1 mouse cellular context compared by ENCODE assay signal in the genomic region with DNA sequence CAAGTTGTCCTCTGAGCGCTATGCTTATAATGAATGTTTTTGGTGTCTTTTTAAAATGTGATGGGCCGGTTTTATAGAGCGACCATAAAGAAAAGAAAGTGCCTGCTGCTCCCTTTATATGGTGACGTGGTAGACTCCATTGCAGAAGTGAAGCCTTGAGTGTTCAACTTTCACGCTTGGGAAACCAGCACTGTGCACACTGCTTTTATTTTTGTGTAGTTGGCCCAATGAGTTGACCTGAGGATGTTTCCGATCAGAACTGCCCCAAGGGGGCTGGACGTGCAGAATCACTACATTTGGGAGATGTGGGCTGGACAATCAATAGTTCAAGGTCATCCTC.
TF ChIP-seq lines count a peak whose summit lies in the region.

No protein-coding gene starts in this region.

TF ChIP-seq in CH12.LX, 34 proteins besides CTCF, POLR2A, EP300 and RAD21 (continued from another document):
- no peak for TF ChIP-seq USF1 (IDR thresholded peaks at IDR 0.05; ENCODE audit: low read depth, low read length)
- TF ChIP-seq CHD2 (IDR thresholded peaks at IDR 0.05; ENCODE audit: low read length) = no peak
- no peak for TF ChIP-seq RCOR1 (conservative IDR thresholded peaks at IDR 0.05; ENCODE audit: low read depth, low read length)
- no peak for TF ChIP-seq MAFK (IDR thresholded peaks at IDR 0.05; ENCODE audit: insufficient replicate concordance, low read length)
- no peak for TF ChIP-seq GABPA (IDR thresholded peaks at IDR 0.05; ENCODE audit: insufficient replicate concordance, low read depth, low read length)
- no peak for TF ChIP-seq ZMIZ1 (IDR thresholded peaks at IDR 0.05; ENCODE audit: low read depth, low read length)
- no peak for TF ChIP-seq HCFC1 (IDR thresholded peaks at IDR 0.05; ENCODE audit: low read depth, low read length)
- TF ChIP-seq TCF12 (IDR thresholded peaks at IDR 0.05; ENCODE audit: low read depth, low read length) = no peak
